Mouse (Mus musculus): ENCODE data around the gene Fpgs. TPM values are rescaled to one million over a fixed set of nuclear protein-coding genes. Genes with fewer than 3 reads are reported as not detected.

Gene Fpgs
- polyA plus RNA-seq, 1 experiment, result 26.7 TPM

GRCm38 (mm10) chr2:32676821-32677220 lies 27.1 kb downstream of the Fpgs start:
- Histone ChIP-seq H3K79me2 (ENCODE audit: control insufficient read depth, insufficient read depth) (no peaks in the 10 kb centered on the region), H3K27me3 (ENCODE audit: control insufficient read depth, insufficient read depth, insufficient read length) (no peaks in the 10 kb centered on the region), H3ac (ENCODE audit: control insufficient read depth, insufficient read length, low read depth) (no peak overlapping the region), H3K36me3 (ENCODE audit: control insufficient read depth, insufficient read depth) (peaks cover 5% of the 10 kb centered on the region), H3K79me3 (ENCODE audit: low read depth) (no peaks in the 10 kb centered on the region), H3K4me3 (ENCODE audit: insufficient read depth, poor library complexity, severe bottlenecking) (no peak overlapping the region)
- TF ChIP-seq FOSL1 (IDR thresholded peaks at IDR 0.05; ENCODE audit: insufficient read depth, low read length, poor library complexity, severe bottlenecking), result no peak
- TF ChIP-seq MYOD1 (IDR thresholded peaks at IDR 0.05; ENCODE audit: control insufficient read depth, insufficient read length, low read depth), result no peak
- TF ChIP-seq MYOG (IDR thresholded peaks at IDR 0.05; ENCODE audit: control insufficient read depth, extremely low read depth, insufficient read length), result no peak
- TF ChIP-seq CTCF (IDR thresholded peaks at IDR 0.05; ENCODE audit: control insufficient read depth, insufficient read depth, insufficient read length), result no peak
- no peak for TF ChIP-seq USF1 (IDR thresholded peaks at IDR 0.05; ENCODE audit: low read depth)
- no peak for TF ChIP-seq CEBPB (IDR thresholded peaks at IDR 0.05; ENCODE audit: low read depth)
- no peak for TF ChIP-seq MAX (IDR thresholded peaks at IDR 0.05)

GRCm38 (mm10) chr2:32673176-32673917 lies 30.6 kb downstream of the Fpgs start:
- no peaks in the 10 kb centered on the region for H3K36me3 ChIP-seq (ENCODE audit: control insufficient read depth, insufficient read depth)
- no peak for TF ChIP-seq MYOG (IDR thresholded peaks at IDR 0.05; ENCODE audit: control insufficient read depth, extremely low read depth, insufficient read length)
- H3K79me2 ChIP-seq (ENCODE audit: control insufficient read depth, insufficient read depth), result no peaks in the 10 kb centered on the region
- no peak overlapping the region for H3K4me3 ChIP-seq (ENCODE audit: insufficient read depth, poor library complexity, severe bottlenecking)
- no peaks in the 10 kb centered on the region for H3K79me3 ChIP-seq (ENCODE audit: low read depth)
- no peaks in the 10 kb centered on the region for H3K27me3 ChIP-seq (ENCODE audit: control insufficient read depth, insufficient read depth, insufficient read length)
- H3ac ChIP-seq (ENCODE audit: control insufficient read depth, insufficient read length, low read depth), result no peak overlapping the region

- H3K36me3 ChIP-seq (ENCODE audit: control insufficient read depth, insufficient read depth), result no peaks in the 10 kb centered on the region
- H3K79me3 ChIP-seq (ENCODE audit: low read depth), result no peaks in the 10 kb centered on the region
- H3K4me3 ChIP-seq (ENCODE audit: insufficient read depth, poor library complexity, severe bottlenecking), result no peak overlapping the region
- no peaks in the 10 kb centered on the region for H3K79me2 ChIP-seq (ENCODE audit: control insufficient read depth, insufficient read depth)
- no peak for TF ChIP-seq MYOG (IDR thresholded peaks at IDR 0.05; ENCODE audit: control insufficient read depth, extremely low read depth, insufficient read length)
- TF ChIP-seq MAX (IDR thresholded peaks at IDR 0.05), result peak; percentile 40
- peak; percentile 50 for TF ChIP-seq FOSL1 (IDR thresholded peaks at IDR 0.05; ENCODE audit: insufficient read depth, low read length, poor library complexity, severe bottlenecking)
- no peaks in the 10 kb centered on the region for H3K27me3 ChIP-seq (ENCODE audit: control insufficient read depth, insufficient read depth, insufficient read length)
- no peak overlapping the region for H3ac ChIP-seq (ENCODE audit: control insufficient read depth, insufficient read length, low read depth)
Observed at GRCm38 (mm10) chr2:32671907-32672595, 31.9 kb downstream of the Fpgs start.

- Histone ChIP-seq H3K27me3 (ENCODE audit: control insufficient read depth, insufficient read depth, insufficient read length) (no peaks in the 10 kb centered on the region), H3K36me3 (ENCODE audit: control insufficient read depth, insufficient read depth) (no peaks in the 10 kb centered on the region), H3K4me3 (ENCODE audit: insufficient read depth, poor library complexity, severe bottlenecking) (no peak overlapping the region), H3K79me2 (ENCODE audit: control insufficient read depth, insufficient read depth) (no peaks in the 10 kb centered on the region), H3K79me3 (ENCODE audit: low read depth) (no peaks in the 10 kb centered on the region), H3ac (ENCODE audit: control insufficient read depth, insufficient read length, low read depth) (no peak overlapping the region)
- TF ChIP-seq USF1 (IDR thresholded peaks at IDR 0.05; ENCODE audit: low read depth) (no peak), CTCF (IDR thresholded peaks at IDR 0.05; ENCODE audit: control insufficient read depth, insufficient read depth, insufficient read length) (no peak), CEBPB (IDR thresholded peaks at IDR 0.05; ENCODE audit: low read depth) (no peak), MAX (IDR thresholded peaks at IDR 0.05) (no peak), MYOD1 (IDR thresholded peaks at IDR 0.05; ENCODE audit: control insufficient read depth, insufficient read length, low read depth) (no peak), FOSL1 (IDR thresholded peaks at IDR 0.05; ENCODE audit: insufficient read depth, low read length, poor library complexity, severe bottlenecking) (no peak), MYOG (IDR thresholded peaks at IDR 0.05; ENCODE audit: control insufficient read depth, extremely low read depth, insufficient read length) (no peak)
Observed at GRCm38 (mm10) chr2:32671147-32671546, 32.8 kb downstream of the Fpgs start.

GRCm38 (mm10) chr2:32669876-32670275 lies 34.1 kb downstream of the Fpgs start:
- no peaks in the 10 kb centered on the region for H3K36me3 ChIP-seq (ENCODE audit: control insufficient read depth, insufficient read depth)
- no peaks in the 10 kb centered on the region for H3K79me3 ChIP-seq (ENCODE audit: low read depth)
- no peaks in the 10 kb centered on the region for H3K27me3 ChIP-seq (ENCODE audit: control insufficient read depth, insufficient read depth, insufficient read length)
- H3K79me2 ChIP-seq (ENCODE audit: control insufficient read depth, insufficient read depth), result no peaks in the 10 kb centered on the region
- no peak for TF ChIP-seq USF1 (IDR thresholded peaks at IDR 0.05; ENCODE audit: low read depth)
- no peak overlapping the region for H3ac ChIP-seq (ENCODE audit: control insufficient read depth, insufficient read length, low read depth)
- H3K4me3 ChIP-seq (ENCODE audit: insufficient read depth, poor library complexity, severe bottlenecking), result no peak overlapping the region

GRCm38 (mm10) chr2:32668176-32668575 lies 35.8 kb downstream of the Fpgs start:
- no peak overlapping the region for H3K4me3 ChIP-seq (ENCODE audit: insufficient read depth, poor library complexity, severe bottlenecking)
- H3K79me3 ChIP-seq (ENCODE audit: low read depth), result no peaks in the 10 kb centered on the region
- H3K36me3 ChIP-seq (ENCODE audit: control insufficient read depth, insufficient read depth), result no peaks in the 10 kb centered on the region
- no peak overlapping the region for H3ac ChIP-seq (ENCODE audit: control insufficient read depth, insufficient read length, low read depth)
- no peak for TF ChIP-seq MAX (IDR thresholded peaks at IDR 0.05)
- TF ChIP-seq CEBPB (IDR thresholded peaks at IDR 0.05; ENCODE audit: low read depth), result no peak
- no peak for TF ChIP-seq FOSL1 (IDR thresholded peaks at IDR 0.05; ENCODE audit: insufficient read depth, low read length, poor library complexity, severe bottlenecking)
- no peak for TF ChIP-seq CTCF (IDR thresholded peaks at IDR 0.05; ENCODE audit: control insufficient read depth, insufficient read depth, insufficient read length)
- TF ChIP-seq MYOD1 (IDR thresholded peaks at IDR 0.05; ENCODE audit: control insufficient read depth, insufficient read length, low read depth), result no peak
- no peak for TF ChIP-seq USF1 (IDR thresholded peaks at IDR 0.05; ENCODE audit: low read depth)
- no peaks in the 10 kb centered on the region for H3K27me3 ChIP-seq (ENCODE audit: control insufficient read depth, insufficient read depth, insufficient read length)
- no peaks in the 10 kb centered on the region for H3K79me2 ChIP-seq (ENCODE audit: control insufficient read depth, insufficient read depth)
